Mouse (Mus musculus) limb, embryonic 14.5 days (tissue): ENCODE data around the gene Smpd4. TPM values are rescaled to one million over a fixed set of nuclear protein-coding genes. Genes with fewer than 3 reads are reported as not detected.

Source experiments
- ATAC-seq: fragments of 200-750 bp; cut with Nextera tagmentation; 2 replicates; pipeline ENCODE4 v1.8.0; 2017; ENCODE audit warnings: low read depth, moderate number of reproducible peaks, moderate TSS enrichment; ENCODE audit not compliant: low FRiP score
- DNase-seq: peaks from one replicate; pipeline ENCODE4 v3.0.0-alpha.2; 2015; ENCODE audit warnings: low spot score
- H3K27ac ChIP-seq: fragments of 300-500 bp; sonication (generic); replicated peaks from 2 replicates; pipeline ENCODE4 v1.5.1; 2014; ENCODE audit warnings: low read depth, mild to moderate bottlenecking, low read length, moderate library complexity, mixed read lengths
- H3K27me3 ChIP-seq: fragments of 300-500 bp; sonication (generic); 2 replicates; pipeline ENCODE4 v1.6.1; 2014; ENCODE audit warnings: low read length, mixed read lengths; ENCODE audit not compliant: control insufficient read depth, insufficient read depth
- H3K36me3 ChIP-seq: fragments of 300-500 bp; sonication (generic); 2 replicates; pipeline ENCODE4 v1.6.1; 2014; ENCODE audit warnings: mild to moderate bottlenecking, low read length, moderate library complexity, mixed read lengths; ENCODE audit not compliant: control insufficient read depth, insufficient read depth
- H3K4me1 ChIP-seq: fragments of 300-500 bp; sonication (generic); 2 replicates; pipeline ENCODE4 v1.6.1; 2014; ENCODE audit warnings: antibody characterized with exemption, low read length, mixed read lengths; ENCODE audit not compliant: control insufficient read depth, insufficient read depth
- H3K4me2 ChIP-seq: fragments of 300-500 bp; sonication (generic); replicated peaks from 2 replicates; pipeline ENCODE4 v1.6.1; 2014; ENCODE audit warnings: low read depth, mild to moderate bottlenecking, low read length, moderate library complexity; ENCODE audit not compliant: severe bottlenecking
- H3K4me3 ChIP-seq: fragments of 300-500 bp; sonication (generic); replicated peaks from 2 replicates; pipeline ENCODE4 v1.5.1; 2014; ENCODE audit warnings: low read length
- H3K9ac ChIP-seq: fragments of 300-500 bp; sonication (generic); 2 replicates; pipeline ENCODE4 v1.6.1; 2014; ENCODE audit warnings: mild to moderate bottlenecking, low read depth, low read length, moderate library complexity; ENCODE audit not compliant: severe bottlenecking
- H3K9me3 ChIP-seq: fragments of 300-500 bp; sonication (generic); 2 replicates; pipeline ENCODE4 v1.6.1; 2016; ENCODE audit warnings: low read length; ENCODE audit not compliant: control insufficient read depth
- POLR2A ChIP-seq: fragments of 200-500 bp; IDR thresholded peaks from 2 replicates; pipeline ENCODE4 v1.8.0; 2012; ENCODE audit warnings: inconsistent platforms, mild to moderate bottlenecking, moderate library complexity, borderline replicate concordance; ENCODE audit not compliant: insufficient read depth, insufficient read length; ENCODE audit errors: extremely low read depth
- WGBS: fragments of 180-500 bp; shearing (Covaris S2); extraction: QIAGEN DNeasy Blood & Tissue Kit; methylation state at CpG from one replicate; pipeline ENCODE4 v1.1.7; 2014; 5-methylcytosine and 5-hydroxymethylcytosine counted together
- polyA plus RNA-seq, 2 experiments: library from polyadenylated mRNA; depleted of rRNA in 1 of 2; stranded (reverse) in 1 of 2; unstranded in 1 of 2; fragments of >200 nt; fragmentation: Nextera tagmentation in 1 of 2; extraction: Ambion mirVana in 1 of 2; gene quantifications; 2 replicates each; pipeline versions ENCODE4 v1.2.1 to v1.2.3; 2012 to 2014

Smpd4 gene
- polyA plus RNA-seq, 2 experiments = 32.5 to 120 TPM

DNA sequence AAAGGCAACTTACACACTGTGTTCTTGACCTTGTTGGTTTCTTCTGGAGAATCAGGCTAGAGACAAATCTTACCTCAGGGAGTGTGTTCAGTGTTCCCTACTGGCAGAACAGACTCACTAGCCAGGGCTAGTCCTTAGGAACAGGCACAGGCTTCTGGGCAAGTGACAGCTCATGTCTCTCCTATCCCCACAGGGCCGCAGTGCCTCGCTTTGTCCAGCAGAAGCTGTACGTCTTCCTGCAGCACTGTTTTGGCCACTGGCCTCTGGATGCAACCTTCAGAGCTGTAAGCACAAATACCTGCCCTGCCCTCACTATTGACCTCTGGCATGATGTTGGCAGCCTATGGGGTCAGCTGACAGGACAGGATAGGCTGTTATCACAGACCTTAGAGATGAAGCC, 19.9 kb downstream of the Smpd4 start:
- DNase-seq (no peak), ATAC-seq (no peak)
- no peaks in the 10 kb centered on the region for H3K9me3 ChIP-seq
- H3K4me2 ChIP-seq = no peak overlapping the region
- no peak overlapping the region for H3K27ac ChIP-seq
- H3K27me3 ChIP-seq = no peaks in the 10 kb centered on the region
- H3K9ac ChIP-seq = no peak overlapping the region
- no peaks in the 10 kb centered on the region for H3K4me1 ChIP-seq
- H3K36me3 ChIP-seq = peaks cover 77% of the 10 kb centered on the region
- no peak for TF ChIP-seq POLR2A
- WGBS = 95% methylated on average over 3 of the region's 3 CpGs
- no peak overlapping the region for H3K4me3 ChIP-seq

DNA sequence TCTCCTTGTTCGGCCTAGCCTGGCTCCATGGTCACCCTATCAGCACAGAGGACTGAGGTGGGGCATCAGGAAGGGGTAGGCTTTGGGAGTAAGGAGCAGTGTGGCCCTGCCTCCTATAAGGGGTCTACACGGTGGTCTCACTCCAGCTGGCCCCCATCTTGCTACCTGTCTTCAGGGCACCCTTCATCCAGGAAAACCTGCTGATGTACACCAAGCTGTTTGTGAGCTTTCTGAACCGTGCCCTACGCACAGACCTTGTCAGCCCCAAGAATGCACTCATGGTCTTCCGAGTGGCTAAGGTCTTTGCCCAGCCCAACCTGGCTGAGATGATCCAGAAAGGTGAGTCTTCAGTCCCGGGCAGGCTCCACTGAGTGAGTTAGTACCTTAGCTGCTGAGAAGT, 20.8 kb downstream of the Smpd4 start:
- no peak for ATAC-seq
- Histone ChIP-seq H3K4me1 (no peaks in the 10 kb centered on the region), H3K27me3 (no peaks in the 10 kb centered on the region), H3K9me3 (no peaks in the 10 kb centered on the region), H3K4me3 (no peak overlapping the region), H3K9ac (no peak overlapping the region), H3K36me3 (peaks cover 73% of the 10 kb centered on the region), H3K4me2 (no peak overlapping the region), H3K27ac (no peak overlapping the region)
- no peak for TF ChIP-seq POLR2A
- no peak for DNase-seq
- 89% methylated on average over 6 of the region's 6 CpGs for WGBS

- DNase-seq (no peak), ATAC-seq (no peak)
- Histone ChIP-seq H3K4me2 (no peak overlapping the region), H3K9ac (no peak overlapping the region), H3K4me3 (no peak overlapping the region), H3K27me3 (no peaks in the 10 kb centered on the region), H3K27ac (no peak overlapping the region), H3K4me1 (no peaks in the 10 kb centered on the region), H3K9me3 (no peaks in the 10 kb centered on the region), H3K36me3 (peaks cover 68% of the 10 kb centered on the region)
- WGBS = 92% methylated on average over 9 of the region's 9 CpGs
- no peak for TF ChIP-seq POLR2A
Observed at GRCm38 (mm10) chr16:17640706-17641105, 21.6 kb downstream of the Smpd4 start.

DNA sequence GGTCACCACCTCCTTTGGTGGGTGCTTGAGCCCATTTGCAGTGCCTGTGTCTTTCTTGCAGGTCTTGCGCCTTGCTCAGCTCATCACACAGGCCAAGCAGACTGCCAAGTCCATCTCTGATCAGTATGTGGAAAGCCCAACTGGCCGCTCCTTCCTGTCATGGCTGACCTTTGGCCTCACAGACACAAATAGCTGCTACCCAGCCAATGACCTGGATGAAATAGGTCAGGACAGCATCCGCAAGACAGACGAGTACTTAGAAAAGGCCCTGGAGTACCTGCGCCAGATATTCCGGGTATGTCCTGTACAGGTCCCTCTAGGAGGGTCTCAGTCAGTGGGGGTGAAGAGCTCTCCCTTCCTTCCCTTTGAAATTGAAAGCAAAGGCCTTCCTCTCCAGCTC, 22.1 kb downstream of the Smpd4 start:
- no peak overlapping the region for H3K27ac ChIP-seq
- H3K27me3 ChIP-seq = no peaks in the 10 kb centered on the region
- H3K9me3 ChIP-seq = no peaks in the 10 kb centered on the region
- 94% methylated on average over 6 of the region's 6 CpGs for WGBS
- no peak for DNase-seq
- no peaks in the 10 kb centered on the region; the same call in 1 of the 2 replicates for H3K4me1 ChIP-seq
- H3K4me3 ChIP-seq = no peak overlapping the region
- ATAC-seq = no peak
- H3K4me2 ChIP-seq = no peak overlapping the region
- TF ChIP-seq POLR2A = no peak
- H3K36me3 ChIP-seq = peaks cover 65% of the 10 kb centered on the region
- no peak overlapping the region for H3K9ac ChIP-seq

- TF ChIP-seq POLR2A = no peak
- Histone ChIP-seq H3K27me3 (no peaks in the 10 kb centered on the region), H3K4me3 (no peak overlapping the region), H3K9ac (no peak overlapping the region), H3K9me3 (no peaks in the 10 kb centered on the region), H3K36me3 (peaks cover 61% of the 10 kb centered on the region), H3K4me1 (peaks cover 7% of the 10 kb centered on the region), H3K27ac (no peak overlapping the region), H3K4me2 (no peak overlapping the region)
- 90% methylated on average over 8 of the region's 8 CpGs for WGBS
- no peak for DNase-seq
- no peak for ATAC-seq
Observed at GRCm38 (mm10) chr16:17642311-17642710, 23.2 kb downstream of the Smpd4 start.

DNA sequence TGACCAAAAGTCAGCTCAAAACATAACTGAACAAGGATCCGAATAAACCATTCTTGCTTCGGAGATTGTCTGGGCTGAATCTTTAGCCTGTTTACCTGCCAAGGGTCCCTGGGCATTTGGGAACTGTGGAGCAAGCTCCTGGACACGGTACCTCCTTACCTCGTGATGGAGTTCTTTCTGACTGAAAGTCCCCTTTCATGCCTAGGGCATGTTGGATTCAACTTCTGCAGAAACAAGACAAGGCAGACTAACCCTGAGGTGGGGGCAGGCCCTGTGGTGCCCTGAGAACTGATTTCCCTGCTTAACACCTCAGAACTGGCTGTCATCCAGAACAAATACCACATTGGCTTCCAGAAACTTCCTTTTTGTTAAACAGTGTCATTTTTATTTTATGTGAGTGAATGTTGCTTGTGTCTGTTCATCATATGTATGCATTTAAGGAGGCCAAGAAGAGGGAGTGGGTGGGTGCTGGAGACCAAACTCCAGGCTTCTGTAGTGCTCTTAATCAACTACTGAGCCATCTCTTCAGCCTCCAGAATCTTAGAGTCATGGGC, 24.4 kb downstream of the Smpd4 start:
- ATAC-seq = no peak
- Histone ChIP-seq H3K4me1 (peaks cover 7% of the 10 kb centered on the region), H3K36me3 (peaks cover 49% of the 10 kb centered on the region), H3K9ac (no peak overlapping the region), H3K27ac (no peak overlapping the region), H3K4me2 (no peak overlapping the region), H3K9me3 (no peaks in the 10 kb centered on the region), H3K27me3 (no peaks in the 10 kb centered on the region), H3K4me3 (no peak overlapping the region)
- TF ChIP-seq POLR2A = no peak
- 86% methylated on average over 4 of the region's 4 CpGs for WGBS
- no peak for DNase-seq
